Mouse (Mus musculus) thymus, postnatal 14 days (tissue): Measurements from ENCODE around the gene Slc2a5.

Source experiments
- DNase-seq: peaks from one replicate; pipeline ENCODE4 v3.0.0; 2021

Gene Slc2a5

GRCm38 (mm10) chr4:150106637-150107036, 12.4 kb upstream of the Slc2a5 start:
- DNase-seq: no peak

- no peak for DNase-seq
Observed at GRCm38 (mm10) chr4:150109636-150110035, 9.4 kb upstream of the Slc2a5 start.

- no peak for DNase-seq
Observed at GRCm38 (mm10) chr4:150110373-150110772, 8.7 kb upstream of the Slc2a5 start.

GRCm38 (mm10) chr4:150112867-150113266, 6.2 kb upstream of the Slc2a5 start:
- peak; percentile 82 for DNase-seq

GRCm38 (mm10) chr4:150114505-150115061, 4.5 kb upstream of the Slc2a5 start:
- DNase-seq: no peak

GRCm38 (mm10) chr4:150117311-150117710, 1.8 kb upstream of the Slc2a5 start:
- peak; percentile 57 for DNase-seq

GRCm38 (mm10) chr4:150118163-150118562, 920 bp upstream of the Slc2a5 start:
- no peak for DNase-seq

- no peak for DNase-seq
Observed at GRCm38 (mm10) chr4:150119640-150120039, 557 bp downstream of the Slc2a5 start.

GRCm38 (mm10) chr4:150120173-150120833, 1.2 kb downstream of the Slc2a5 start:
- peak; percentile 17 for DNase-seq

GRCm38 (mm10) chr4:150121430-150121829, 2.3 kb downstream of the Slc2a5 start:
- no peak for DNase-seq

GRCm38 (mm10) chr4:150122476-150122875, 3.4 kb downstream of the Slc2a5 start:
- no peak for DNase-seq

GRCm38 (mm10) chr4:150126373-150126772, 7.3 kb downstream of the Slc2a5 start:
- no peak for DNase-seq

GRCm38 (mm10) chr4:150127894-150128293, 8.8 kb downstream of the Slc2a5 start:
- no peak for DNase-seq

GRCm38 (mm10) chr4:150128571-150128970, 9.5 kb downstream of the Slc2a5 start:
- DNase-seq: no peak

GRCm38 (mm10) chr4:150130661-150131060, 11.6 kb downstream of the Slc2a5 start:
- DNase-seq: no peak

- DNase-seq: peak; percentile 11
Observed at GRCm38 (mm10) chr4:150132692-150133271, 13.7 kb downstream of the Slc2a5 start.

GRCm38 (mm10) chr4:150135254-150135653, 16.2 kb downstream of the Slc2a5 start:
- no peak for DNase-seq

- peak; percentile 78 for DNase-seq
Observed at GRCm38 (mm10) chr4:150136693-150137092, 17.6 kb downstream of the Slc2a5 start.

- no peak for DNase-seq
Observed at GRCm38 (mm10) chr4:150137368-150138083, 18.4 kb downstream of the Slc2a5 start.

- DNase-seq: peak; percentile 60
Observed at GRCm38 (mm10) chr4:150138084-150138543, 19.0 kb downstream of the Slc2a5 start.

- no peak for DNase-seq
Observed at GRCm38 (mm10) chr4:150139090-150139489, 20.0 kb downstream of the Slc2a5 start.

GRCm38 (mm10) chr4:150140346-150140745, 21.3 kb downstream of the Slc2a5 start:
- DNase-seq: no peak

GRCm38 (mm10) chr4:150144242-150144641, 25.2 kb downstream of the Slc2a5 start:
- no peak for DNase-seq

GRCm38 (mm10) chr4:150146286-150146685, 27.2 kb downstream of the Slc2a5 start:
- DNase-seq: no peak
